Mouse (Mus musculus) embryo, embryonic 11 days (tissue): ENCODE measurements at regions not wholly inside any gene's neighbourhood (a gene's known extent, or its start where the extent isn't known, plus 50 kb on each side); places are given as distances from the start of the nearest gene placed in this dataset.
A peak's percentile ranks its signal among the peaks of the same experiment; 100 is the strongest.

Experiments
- DNase-seq: peaks from one replicate; pipeline ENCODE4 v3.0.0-alpha.2; 2015

DNA sequence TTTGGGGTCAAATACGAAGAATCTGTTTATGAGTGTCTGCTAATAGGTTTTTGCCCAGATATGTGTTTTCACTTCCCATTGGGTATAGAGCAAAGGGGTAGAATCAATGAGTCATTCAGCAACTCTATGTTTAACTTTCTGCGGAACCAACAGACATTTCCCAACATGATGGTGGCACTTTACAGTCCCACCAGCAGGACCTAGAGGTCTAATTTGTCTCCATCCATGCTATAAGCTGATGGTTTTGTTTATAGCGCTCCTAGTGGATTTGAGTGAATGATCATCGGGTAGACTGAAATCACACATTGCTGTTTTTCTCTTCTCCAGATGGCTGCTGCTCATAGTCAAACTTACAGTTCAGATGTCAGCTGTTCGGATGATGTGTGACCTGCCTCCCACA lies 99.7 kb upstream of the Arid5b start:
- DNase-seq: no peak

DNA sequence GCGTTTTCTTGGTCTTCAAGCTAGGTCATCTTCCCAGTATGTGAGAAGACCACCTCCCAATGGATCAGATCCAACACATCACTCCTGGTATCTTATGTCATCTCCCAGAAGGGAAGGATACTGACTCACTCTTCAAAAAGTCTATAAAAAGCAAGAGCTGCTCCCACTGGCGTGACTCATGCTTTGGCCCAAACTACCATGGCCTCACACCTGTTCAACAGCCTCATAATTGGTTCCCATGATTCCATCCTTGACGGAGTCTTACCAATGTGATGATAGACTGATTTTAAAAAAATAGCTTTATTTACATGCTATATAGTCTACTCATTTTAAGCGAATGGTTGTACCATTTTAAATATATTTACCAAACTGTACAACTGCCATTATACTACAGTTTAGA lies 98.9 kb upstream of the Arid5b start:
- DNase-seq: no peak

DNA sequence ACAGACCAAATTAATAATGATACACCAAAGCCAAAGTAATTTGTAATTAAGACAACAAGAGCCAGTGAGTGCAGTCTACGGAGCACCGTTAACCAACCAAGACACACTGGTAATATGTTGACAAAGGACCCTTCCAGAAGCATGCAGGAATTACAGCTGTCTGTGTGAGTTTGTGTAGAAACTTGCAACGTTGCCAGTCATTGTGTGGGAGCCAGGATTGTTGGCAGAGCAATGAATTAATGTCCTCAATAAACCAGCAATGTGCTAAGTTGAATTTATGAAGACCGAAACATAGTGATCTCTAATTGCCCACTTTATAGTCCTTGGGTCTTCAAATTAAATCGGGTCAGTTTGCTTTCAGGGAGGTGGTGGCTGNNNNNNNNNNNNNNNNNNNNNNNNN lies 95.3 kb upstream of the Arid5b start:
- DNase-seq: no peak

DNA sequence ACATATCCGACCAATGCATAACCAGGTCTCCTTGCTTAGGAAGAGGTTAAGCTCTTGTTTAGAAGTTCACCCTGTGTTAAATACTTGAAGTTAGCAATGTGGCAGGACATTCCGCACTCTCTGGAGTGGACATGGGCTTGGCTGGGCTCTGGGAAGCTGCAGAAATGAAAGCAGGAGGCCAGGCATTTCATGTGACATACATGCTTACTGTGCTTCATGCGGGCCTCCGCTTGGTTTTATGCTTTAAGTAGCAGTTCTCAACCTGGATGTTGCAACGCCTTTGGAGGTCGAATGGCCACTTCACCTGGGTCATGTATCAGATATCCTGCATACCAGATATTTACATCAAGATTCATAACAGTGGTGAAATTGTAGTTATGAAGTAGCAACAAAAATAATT lies 93.2 kb upstream of the Arid5b start:
- DNase-seq: no peak

DNA sequence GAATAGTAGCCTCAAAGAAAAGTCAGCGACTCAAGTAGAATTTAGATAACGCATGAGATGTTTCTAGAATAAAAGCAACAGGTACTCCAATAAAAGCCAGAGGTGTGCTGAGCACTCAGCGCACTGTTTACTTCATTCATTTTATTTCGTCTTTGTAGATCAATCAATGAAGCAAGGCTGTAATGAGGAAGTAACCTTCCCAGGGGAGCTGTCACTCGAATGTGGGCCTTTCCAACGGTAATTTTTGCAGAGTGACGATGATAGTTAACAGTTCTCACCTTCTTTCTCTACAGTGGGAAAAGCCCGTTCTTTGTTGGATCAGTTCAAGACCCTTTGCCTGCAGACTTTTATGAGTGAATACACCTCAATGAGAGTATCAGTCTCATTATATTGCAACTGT lies 92.4 kb upstream of the Arid5b start:
- DNase-seq: no peak

DNA sequence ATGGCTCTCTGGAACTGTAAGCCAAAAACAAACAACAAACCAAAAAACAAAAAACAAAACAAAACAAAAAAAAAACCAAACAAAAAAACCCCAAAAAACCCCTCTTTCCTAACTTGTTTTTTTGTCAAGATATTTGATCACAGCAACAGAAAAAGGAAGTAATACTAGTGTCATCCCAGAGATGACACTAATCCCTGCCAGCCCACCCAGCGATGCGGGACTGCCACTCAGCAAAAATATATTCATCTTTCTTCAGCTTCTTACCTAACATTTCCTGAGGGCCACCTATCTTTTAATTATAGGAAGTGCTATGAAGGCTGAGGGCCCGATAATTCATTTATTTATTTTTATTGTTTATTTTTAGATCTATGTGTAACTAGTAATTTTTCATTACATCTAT lies 88.3 kb upstream of the Arid5b start:
- no peak for DNase-seq

DNA sequence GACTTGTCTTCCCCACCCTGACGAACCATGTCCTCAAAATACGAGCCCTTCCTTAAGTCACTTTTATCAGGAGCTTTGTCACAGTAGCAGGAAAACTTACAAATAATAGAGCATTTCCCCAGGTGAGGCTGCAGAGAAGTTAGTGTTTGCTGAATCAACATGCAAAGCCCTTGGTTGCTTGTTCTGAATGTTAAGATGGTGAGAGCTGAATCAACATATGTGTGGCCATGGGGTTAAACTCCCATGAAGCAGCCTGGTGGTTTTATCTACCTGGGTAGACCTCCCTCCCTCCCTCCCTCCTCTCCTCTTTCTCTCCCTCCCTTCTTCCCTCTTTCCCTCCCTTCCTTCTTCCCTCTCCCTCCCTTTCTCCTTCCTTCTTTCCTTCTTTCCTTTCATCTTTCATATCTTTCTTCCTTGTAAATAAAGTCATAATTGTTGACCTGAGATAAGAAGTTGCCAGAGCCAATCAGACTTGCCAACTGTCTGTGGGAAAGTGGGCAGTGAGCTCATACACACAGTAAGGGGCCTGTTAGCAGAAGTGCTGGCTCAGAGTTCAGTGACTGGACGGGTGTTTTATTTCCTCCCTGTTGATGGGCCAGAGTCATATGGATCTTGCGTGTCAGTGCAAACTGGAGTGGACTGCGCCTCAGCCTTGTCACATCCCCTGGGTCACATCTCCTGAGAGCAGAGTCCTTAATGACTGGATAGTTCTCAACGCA lies 82.4 kb upstream of the Arid5b start:
- no peak for DNase-seq

DNA sequence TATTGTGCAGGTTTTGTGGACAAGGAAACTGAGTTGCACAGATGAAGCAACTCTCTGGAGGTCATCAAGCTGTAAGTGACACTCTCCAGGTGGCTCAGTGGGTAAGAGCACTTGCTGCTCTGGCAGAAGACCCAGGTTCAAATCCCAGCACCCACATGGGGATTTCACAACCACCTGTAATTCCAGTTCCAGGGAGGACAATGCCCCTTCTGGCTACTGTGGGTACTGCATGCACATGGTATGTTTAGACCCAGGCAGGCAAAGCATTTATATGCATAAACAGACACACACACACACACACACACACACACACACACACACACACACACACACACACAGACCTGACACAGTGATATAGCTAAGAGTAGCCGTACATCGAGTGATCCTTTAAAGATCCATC lies 80.6 kb upstream of the Arid5b start:
- no peak for DNase-seq

DNA sequence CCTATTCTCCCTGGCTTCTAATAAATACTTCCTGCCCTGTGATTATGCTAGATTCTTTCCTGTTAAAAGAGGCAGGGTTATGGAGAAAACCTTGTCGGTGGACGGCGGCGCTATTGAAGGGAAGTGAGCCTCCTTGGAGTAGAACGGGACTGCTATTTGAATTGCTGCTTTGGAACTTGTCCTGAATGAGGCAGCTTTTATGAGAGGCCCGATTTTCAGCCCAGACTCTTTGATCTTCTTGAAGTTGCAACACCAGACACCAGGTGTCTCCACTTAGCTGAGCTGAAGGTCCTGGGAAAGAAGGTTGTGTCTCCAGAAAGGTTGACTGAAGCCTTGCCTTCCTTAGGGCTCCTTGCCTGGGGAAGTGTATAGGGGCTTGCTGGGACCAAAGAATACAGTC lies 78.4 kb upstream of the Arid5b start:
- peak; percentile 46 for DNase-seq

DNA sequence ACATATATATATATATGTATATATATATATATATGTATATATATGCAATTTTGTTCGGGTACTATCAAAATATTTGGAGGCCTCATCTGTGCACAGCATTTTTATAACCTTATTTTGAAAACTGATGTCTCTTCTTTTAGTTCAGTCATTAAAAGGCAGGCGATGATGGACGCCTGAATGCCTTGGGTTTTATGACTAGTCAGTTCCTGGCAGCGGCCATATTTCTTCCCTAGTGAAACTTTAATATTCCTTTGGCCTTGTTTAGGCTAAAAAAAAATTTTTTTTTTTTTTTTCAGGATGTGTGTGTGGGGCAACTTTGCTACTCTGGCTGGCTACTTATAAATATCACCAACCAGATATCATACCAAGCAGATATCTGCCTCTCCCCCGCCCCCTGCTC lies 78.0 kb upstream of the Arid5b start:
- DNase-seq: peak; percentile 28

DNA sequence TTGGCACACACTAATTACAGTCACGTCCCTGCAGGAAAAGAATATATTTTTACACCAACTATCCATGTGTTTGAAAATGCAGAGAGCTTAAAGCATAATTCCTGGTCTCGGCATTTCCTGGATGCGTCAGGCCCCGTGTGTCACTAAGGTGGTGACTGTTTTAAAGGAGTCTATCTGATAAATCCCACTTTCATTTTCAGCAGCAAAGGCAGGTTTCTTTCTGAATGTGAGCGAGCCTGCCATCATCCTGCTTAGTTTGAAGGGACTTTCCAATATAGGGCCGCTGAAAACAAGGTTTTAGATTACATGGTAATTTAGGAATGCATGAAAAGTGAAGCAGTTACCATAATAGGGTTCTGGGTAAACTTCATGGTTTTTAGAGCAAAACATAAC lies 77.5 kb upstream of the Arid5b start:
- DNase-seq: peak; percentile 19

DNA sequence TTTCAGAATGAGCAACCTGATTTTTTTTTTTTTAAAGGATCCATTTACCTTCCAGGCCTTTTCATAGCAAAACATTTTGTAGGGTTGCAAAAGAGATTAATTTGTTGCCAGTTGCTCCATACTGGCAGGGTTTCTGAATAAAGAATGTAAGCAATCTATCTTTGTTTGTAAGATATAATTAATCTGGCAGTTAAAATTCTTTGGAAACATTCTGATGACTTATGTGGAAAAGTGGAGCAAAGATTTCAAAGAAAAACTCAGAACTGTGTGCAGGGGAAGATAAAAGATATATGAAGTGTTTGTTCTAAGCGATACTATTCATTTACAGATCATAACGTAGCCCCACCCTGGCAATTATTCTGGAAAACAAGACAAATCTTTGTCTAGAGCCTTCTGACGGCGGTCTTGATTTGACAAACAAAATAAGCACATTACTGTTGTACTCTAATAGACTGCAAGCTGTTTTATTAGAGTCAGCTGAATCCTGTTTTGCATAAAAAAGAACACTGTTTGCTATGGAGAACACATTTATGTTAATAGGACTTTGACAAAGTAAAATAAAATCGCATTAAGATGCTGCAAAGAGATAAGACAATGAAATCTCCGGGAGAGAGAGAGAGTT lies 77.0 kb upstream of the Arid5b start:
- DNase-seq: peak; percentile 25

DNA sequence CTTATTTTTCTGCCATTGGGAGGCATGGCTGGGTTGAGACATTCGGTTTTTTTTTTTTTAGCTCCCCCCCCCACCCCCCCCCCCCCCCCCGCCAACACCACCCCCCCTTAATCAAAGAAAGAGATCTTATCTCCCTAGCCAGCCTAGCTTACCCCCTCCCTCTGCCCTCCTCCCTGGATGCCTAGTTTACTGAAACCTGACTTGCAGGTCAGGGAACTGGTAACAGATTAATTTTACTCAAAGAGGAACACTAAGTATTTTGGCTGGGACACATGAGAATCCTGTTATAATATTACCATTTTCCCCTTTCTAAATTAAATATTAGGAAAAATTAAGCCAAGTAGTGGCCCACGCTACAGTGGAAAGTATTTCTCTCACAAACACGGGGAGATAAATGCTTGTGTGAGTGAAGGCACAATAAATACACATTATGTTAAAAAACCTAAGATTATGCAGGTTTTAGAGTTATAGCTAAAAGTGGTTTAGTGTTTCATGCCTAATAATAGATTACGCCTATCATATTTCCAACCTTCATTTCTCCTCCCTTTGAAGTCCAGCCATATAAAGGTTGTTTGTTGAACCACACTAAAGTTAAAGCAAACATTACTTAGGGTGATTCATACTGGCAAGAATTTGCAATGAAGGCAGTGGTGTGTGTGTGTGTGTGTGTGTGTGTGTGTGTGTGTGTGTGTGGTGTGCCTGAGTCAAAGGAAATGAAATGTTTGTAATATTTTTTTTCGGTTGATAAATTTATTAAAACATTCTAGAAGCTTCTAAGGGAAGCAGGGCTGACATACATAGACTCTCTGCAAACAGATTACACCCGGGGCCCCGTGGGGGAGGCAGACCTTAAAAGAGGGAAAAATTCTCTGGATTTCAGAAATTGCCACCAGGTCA lies 76.0 kb upstream of the Arid5b start:
- peak; percentile 38 for DNase-seq

DNA sequence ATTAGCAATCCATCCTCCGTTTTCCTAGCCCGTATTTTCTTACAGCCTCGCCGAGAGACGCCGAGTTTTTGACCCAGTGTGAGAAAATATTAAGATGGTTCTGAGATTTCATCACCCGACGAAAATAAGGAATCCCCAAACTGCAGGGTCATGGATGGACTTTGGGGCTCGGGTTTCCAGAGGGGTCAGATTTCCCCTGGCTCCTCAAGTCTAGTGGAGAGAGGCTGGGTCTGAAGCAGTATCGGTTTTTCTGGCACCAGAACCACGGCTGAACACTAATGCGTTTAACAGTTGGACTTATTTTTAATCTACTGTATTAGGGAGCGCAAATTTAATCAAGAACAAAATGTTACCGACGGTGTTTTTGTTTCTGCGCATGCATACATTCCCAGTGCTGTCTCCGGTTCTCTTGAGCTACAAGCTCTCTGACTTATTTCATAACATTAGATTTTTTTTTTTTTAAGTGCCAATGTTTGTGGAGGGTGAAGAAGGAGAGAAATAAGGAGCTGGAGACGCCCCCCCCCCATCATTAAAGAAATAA lies 75.2 kb upstream of the Arid5b start:
- DNase-seq: peak; percentile 29

DNA sequence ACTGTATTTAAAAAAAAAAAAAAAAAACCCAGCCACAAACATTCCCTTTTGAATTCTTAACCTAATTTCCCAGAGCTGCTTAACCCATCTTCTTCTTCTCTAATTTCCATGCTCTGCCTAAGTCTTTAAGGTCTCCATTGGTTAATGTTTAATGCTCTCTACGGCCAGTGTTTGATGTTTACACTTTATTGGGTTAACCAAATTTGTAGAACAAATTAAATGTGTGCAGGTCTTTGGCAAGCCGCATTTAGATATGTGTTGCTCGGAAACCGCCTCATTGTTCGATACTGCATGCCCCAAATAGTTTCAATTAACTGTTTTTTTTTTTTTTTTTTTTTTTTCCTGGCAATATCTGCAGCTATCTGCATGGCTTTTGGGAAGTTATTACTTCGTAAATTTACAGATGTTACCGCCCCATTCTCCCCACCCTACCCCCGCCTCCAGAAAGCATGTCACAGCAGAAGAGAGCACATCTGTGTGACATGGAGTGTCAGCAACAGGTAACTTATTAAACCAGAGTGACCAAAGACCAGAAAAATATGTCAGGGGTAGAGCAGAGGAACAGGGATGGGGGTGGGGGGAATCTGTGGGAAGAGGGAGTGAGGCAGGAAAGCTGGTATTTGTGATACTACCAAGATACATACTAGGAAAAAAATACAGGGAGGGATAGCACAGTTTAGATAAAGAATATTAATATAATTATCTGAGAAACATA lies 73.5 kb upstream of the Arid5b start:
- DNase-seq: no peak

DNA sequence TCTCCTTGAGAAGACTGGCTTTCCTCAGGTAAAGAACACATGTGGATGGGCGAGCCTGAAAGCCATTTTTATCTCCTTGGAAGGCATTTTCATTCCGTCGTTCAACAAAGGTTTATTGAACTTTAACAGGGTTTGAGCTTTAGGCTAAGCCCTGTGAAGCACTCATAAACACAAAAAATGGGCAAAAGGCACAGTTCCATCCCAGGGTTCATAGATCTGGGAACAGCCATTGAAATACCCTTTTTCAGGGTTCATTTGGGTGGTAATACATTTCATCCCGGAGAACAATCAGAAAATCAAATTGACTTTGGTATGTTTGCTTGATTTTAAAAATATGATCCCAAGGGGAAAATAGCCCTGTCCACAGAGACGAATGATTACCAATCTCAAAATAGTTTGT lies 72.9 kb upstream of the Arid5b start:
- DNase-seq: no peak

DNA sequence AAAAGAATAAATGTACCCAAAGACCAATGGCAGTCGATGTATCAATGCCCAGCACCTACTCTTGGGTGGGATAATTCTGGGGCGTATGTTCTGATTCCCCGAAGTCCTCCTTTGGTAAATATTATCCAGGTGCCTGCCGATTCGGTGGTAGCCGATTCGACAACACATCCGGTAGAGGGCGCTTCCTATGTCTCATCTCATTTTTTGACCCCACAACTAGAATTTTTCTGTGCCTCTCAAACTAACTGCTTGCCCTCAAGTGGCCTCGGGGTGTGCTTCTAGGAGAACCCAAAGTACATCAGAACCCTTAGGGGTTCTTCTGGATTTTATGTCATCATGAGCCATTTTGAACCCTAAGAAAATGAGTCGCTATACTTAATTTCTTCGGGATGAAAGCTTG lies 72.3 kb upstream of the Arid5b start:
- DNase-seq: no peak

DNA sequence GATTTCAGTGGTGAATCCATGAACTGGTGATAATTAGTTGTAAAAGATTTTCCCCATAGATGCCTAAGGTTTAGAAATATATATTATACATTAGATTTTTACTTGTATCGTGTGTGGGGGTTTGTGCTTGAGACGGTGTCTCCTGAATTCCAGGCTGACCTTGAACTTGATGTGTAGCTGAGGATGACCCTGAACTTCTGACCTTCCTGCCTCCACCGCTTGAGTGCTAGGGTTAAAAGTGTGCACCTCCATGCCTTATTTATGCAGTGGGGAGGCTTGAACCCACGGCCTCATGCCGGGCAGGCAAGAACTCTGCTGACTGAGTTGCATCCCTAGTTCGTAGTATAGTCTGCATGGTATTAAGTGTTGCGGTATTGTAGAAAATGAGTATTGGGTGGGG lies 69.3 kb upstream of the Arid5b start:
- no peak for DNase-seq

DNA sequence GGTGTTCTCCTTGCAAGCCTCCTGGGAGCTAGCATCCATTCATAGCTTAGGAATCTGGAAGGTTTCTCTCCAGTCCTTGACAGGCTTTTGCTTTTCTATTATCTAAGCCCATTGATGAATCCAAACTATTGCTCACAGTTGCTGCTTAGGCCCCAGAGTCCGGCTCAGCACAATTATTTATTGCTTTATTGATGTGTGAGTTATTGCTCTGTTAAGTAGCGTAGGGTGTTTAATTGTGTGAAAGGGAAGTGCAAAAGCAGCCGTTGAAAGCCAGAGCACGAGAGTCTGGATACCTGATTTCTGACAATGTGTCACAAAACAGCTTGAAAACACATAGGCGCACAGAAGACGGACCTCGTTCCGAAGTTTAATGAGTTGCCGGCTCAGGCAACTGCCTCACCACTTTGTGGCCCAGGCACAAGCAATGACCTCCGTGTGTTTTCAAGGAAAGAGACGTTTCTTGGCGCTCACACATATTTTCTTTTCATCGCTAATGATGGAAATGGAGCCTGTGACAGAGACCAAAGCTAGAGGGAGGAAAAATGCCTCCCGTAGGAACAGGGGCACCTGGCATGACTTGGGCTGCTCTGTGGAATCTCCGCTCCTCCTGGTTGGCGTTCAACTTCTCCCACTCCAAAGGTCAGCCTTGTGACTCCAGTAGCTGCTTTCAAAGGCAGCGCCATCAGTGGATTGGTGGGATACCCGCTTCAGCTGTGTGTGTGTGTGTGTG lies 66.6 kb upstream of the Arid5b start:
- DNase-seq: peak; percentile 8

DNA sequence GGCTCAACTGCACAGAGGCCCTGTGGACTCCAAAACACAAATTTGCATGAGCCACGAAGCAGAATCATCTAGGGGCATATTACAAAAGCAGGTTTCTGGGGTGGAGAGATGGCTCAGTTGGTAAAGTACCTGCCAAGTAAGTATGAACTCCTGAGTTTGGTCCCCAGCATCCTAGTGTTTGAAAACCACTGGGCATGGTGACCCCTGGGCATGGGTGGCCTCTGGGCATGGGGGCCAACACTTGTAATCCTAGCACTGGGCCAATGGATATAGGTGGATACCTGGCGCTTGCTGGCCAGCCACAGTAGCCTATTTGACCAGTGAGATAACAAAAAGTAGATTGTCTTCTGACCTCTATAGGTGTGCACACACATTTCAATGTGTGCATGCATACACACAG lies 65.7 kb upstream of the Arid5b start:
- DNase-seq: no peak

DNA sequence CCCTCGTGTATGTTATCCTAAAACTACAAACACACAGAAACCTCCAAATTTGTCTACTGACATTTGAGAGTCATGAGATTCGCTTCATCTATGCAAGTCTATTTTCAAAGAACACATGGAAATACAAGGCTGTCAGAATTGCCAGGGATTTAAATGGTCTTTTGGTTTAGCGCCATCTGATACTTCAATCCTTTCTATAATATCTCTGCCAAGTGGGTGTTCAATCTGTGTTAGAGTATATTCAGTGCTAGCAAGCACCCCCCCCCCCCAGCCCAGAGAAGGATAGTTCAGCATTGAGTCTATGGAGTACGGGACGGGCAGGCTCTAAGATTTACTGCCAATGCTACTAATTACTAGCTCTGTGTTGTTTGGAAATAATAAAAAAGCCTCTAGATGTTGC lies 55.5 kb upstream of the Arid5b start:
- DNase-seq: no peak
